Mouse (Mus musculus): ENCODE measurements around the gene Dgki.

- TF ChIP-seq CTCF (IDR thresholded peaks at IDR 0.05; ENCODE audit: insufficient read depth, low read depth, low read length): no peak
- no peak for TF ChIP-seq POLR2A (IDR thresholded peaks at IDR 0.05; ENCODE audit: insufficient read depth, low read depth, low read length)
Observed at GRCm38 (mm10) chr6:37241434-37241833, 58.5 kb downstream of the Dgki start.
